Mouse (Mus musculus) heart, postnatal 10 days (tissue): ENCODE measurements around the gene Fam192a. TPM values are rescaled to one million over a fixed set of nuclear protein-coding genes. Genes with fewer than 3 reads are reported as not detected.
A peak's percentile ranks its signal among the peaks of the same experiment; 100 is the strongest.

ENCODE experiments used
- DNase-seq, 2 experiments: peaks; one replicate each; pipeline ENCODE4 v3.0.0; 2021
- intact Hi-C: fragments of 180-260 bp; cut with DNase I; formaldehyde crosslinking; loops from one replicate; pipeline ENCODE4 v1.15.1; 2025
- total RNA-seq, 2 experiments: library from RNA; stranded (reverse); gene quantifications; 2 replicates each; pipeline ENCODE4 v1.2.3; 2021

The Fam192a gene
- total RNA-seq: 10 to 100 TPM; 20.9 to 27.0 TPM

DNA sequence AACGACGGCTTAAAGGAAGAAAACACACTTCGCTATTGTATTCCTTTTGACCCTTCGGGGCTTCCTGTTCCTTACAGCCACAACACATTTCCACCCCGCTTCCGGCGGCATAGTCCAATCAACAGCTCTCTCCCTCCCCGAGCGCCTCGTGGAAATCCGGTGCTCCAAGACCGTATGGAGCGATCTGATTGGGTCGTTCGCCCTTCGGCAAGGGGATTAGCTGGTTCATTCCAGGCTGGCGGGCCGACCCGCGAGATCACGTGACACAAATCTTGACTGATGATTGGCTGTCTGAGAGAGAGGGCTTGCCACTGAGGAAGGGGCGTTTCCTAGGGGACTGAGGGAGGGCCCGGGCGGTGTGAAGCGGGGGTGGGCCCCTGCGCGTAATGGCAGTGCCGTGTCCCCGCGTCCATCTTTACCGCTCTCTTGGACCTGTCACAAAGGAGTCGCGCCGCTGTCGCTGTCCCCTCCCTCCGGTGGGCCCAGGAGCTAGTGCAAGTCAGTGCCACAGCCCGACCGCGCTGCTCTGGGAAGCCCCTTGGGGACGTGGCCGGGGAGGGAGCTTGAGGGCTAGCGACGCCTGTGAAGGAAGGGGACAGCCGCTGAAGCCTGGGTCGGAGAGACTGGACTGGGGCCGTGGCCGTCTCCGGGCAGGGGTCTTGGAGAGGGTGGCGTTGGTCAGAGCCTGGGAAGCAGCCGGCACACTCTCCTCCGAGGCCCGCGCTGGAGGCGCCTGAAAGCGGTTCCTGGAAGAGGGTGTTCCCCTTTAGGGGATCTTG is at the start of gene Fam192a, which contains the start of gene Rspry1:
Gene Fam192a (minus strand): TSS at position 391 of the 779 bp plus-strand sequence.
Gene Rspry1 (plus strand): TSS at position 331 of the 779 bp plus-strand sequence.
- peak; percentile 100 for DNase-seq
- intact Hi-C loops: loop anchor here (5.0 kb wide), 1 partner anchor 216 kb away; no protein-coding TSS in a partner anchor

- intact Hi-C loops: no loop called here
- DNase-seq: no peak
These were observed 47.7 kb upstream of the Fam192a start for GRCm38 (mm10) chr8:94649496-94649895.

DNA sequence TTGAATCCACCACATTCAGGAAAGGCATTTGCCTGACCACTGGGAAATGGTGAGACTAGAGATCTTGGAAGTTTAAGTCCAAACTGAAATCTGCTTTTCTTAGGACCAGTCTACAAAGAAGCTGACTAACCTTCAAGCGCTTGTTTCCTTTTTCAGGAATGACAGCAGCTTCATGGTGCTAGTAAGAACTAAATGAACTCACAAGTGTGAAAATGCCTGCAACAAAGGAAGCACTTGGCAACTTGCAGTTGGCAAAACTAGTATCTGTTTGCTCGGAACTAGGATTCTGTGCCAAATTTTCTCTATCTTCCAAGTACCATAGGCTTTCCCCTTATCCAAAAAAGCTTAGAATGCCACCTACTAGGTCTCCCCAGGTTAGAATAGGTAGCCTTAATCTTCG is 44.4 kb upstream of the Fam192a start:
- intact Hi-C loops: no loop called here
- no peak for DNase-seq

DNA sequence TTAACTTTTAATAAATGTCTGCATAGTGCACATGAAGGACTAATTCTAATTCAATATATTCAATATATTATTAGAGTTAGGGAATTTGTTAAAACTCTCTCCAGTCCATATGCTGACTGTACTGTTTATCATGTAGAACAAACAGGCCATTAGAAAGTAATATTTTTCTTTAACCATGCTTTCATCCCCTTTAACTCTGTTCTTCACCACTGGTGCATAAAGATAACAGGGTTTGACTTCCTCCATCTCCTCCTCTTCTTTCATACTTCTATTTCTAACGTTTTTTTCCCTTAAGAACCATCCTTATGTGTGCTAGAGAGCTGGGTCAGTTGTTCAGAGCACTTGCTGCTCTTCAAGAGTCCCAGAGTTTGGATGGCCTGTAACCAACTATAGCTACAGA is 43.4 kb upstream of the Fam192a start:
- intact Hi-C loops: no loop called here

GRCm38 (mm10) chr8:94641938-94642337 is 40.1 kb upstream of the Fam192a start:
- intact Hi-C loops: no loop called here
- DNase-seq: no peak

More for the DNA sequence above, 43.4 kb upstream of the Fam192a start:
- no peak for DNase-seq

- intact Hi-C loops: no loop called here
- no peak for DNase-seq
These were observed 39.4 kb upstream of the Fam192a start for GRCm38 (mm10) chr8:94641183-94641582.

- intact Hi-C loops: no loop called here
- DNase-seq: no peak
These were observed 32.4 kb upstream of the Fam192a start for GRCm38 (mm10) chr8:94634211-94634610.

- DNase-seq: no peak
- intact Hi-C loops: no loop called here
These were observed 31.9 kb upstream of the Fam192a start for GRCm38 (mm10) chr8:94633564-94634194.

DNA sequence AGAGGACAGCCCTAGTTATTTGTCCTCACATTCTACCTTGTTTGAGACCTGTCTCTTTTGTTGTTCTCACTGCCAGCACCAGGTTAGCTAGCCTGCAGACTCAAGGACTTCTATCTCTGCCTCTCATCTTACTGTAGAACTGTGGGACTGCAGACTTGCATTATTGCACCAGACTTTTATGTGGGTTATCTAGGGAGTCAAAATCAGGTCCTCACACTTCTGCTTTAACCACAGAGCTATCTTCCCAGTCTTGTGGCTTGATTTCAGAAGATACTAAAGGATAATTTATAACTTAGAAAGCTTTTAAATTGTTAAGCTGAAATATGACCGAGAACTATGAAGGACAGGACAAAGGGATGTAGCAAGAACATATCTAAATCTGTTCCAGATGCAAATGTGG is 23.1 kb upstream of the Fam192a start:
- DNase-seq: no peak

GRCm38 (mm10) chr8:94607064-94607463 is 5.3 kb upstream of the Fam192a start:
- intact Hi-C loops: no loop called here
- no peak for DNase-seq

More for the DNA sequence above, 23.1 kb upstream of the Fam192a start:
- intact Hi-C loops: no loop called here

- intact Hi-C loops: loop anchor here (5.0 kb wide), 1 partner anchor 213 kb away; no protein-coding TSS in a partner anchor
- DNase-seq: no peak
These were observed 2.2 kb upstream of the Fam192a start for GRCm38 (mm10) chr8:94604030-94604429.

DNA sequence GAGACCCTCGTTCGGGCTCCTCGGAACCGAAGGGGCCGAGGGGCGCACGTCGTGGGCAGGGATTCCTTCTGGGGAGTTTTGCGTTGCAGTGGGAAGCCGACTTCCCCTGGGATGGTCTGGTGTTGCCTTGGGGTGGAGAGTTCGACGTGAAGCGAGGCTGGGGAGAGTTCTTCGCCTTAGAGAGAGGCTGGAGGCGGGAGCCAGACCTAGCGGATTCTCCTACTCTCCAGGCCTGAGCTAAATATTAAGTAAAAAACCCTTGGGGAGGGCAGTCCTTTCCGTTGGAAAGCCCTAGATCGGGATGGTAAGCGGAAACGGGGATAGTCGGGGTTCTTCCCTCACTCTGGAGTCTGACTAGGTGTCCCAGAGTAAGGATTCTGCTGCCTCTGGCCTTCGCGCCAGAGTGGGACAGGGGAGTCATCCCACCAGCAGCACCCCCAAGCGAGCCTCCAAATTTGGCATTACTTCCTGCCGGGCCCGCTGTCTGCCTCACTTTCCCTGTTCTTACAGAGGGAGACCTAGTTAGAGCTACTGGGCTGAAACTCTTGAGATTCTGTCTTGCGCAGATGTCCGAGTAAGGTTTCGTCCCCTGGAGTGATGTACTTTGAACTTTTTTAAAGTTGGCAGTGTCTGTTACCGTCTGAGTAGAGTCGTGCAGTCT is 804 bp upstream of the Fam192a start:
- intact Hi-C loops: loop anchor here (5.0 kb wide), 1 partner anchor 215 kb away; no protein-coding TSS in a partner anchor
- peak; percentile 31 to 39 for DNase-seq

GRCm38 (mm10) chr8:94601034-94601606 is 677 bp downstream of the Fam192a start:
- no peak for DNase-seq
- intact Hi-C loops: loop anchor here (5.0 kb wide), 1 partner anchor 216 kb away; no protein-coding TSS in a partner anchor

DNA sequence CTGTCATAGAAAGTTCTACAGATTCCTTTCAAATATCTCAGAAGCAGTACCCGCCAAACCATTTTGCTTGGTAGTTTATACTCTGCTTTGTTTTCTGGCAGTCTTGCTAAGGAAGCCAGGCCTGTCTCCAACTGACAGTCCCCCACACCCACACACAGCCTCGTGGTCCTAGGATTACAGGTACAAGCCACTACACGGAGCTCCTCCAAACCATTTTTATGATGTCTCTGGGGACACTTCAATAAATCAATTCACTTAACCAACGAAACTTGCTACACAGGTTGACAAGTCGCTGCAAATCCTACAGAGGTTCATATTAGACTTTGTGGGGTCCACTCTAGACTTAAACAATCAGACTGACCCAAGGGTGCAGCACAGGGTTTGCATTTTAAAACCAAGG is 1.3 kb downstream of the Fam192a start:
- DNase-seq: no peak
- intact Hi-C loops: loop anchor here (5.0 kb wide), 1 partner anchor 217 kb away; no protein-coding TSS in a partner anchor

GRCm38 (mm10) chr8:94594211-94594610 is 7.6 kb downstream of the Fam192a start:
- intact Hi-C loops: loop anchor here (2.0 to 5.0 kb wide), 2 partner anchors 109 to 218 kb away; partner anchors contain the start of gene Ccl17
- DNase-seq: no peak

DNA sequence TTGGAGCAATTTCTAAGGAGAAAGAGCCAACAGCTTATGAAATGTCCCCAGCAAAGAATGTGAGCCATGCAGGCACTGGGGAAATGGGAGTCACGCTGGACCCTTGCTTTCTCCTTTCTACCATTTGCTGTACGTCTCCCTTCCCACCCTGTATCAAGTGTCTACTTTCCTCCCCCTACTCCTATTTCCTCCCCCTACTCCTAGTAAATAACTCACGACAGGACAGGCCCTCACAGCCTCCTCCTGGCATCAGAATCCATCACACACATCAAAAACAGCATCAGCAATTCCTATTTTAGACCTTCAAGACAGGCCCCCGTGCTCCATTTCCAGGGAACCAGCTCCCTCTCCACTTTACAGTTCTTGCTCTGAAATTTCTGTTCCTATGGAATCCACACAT is 10.1 kb downstream of the Fam192a start:
- intact Hi-C loops: loop anchor here (5.0 kb wide), 1 partner anchor 221 kb away; the partner anchor contains the start of gene Ccl17
- no peak for DNase-seq

DNA sequence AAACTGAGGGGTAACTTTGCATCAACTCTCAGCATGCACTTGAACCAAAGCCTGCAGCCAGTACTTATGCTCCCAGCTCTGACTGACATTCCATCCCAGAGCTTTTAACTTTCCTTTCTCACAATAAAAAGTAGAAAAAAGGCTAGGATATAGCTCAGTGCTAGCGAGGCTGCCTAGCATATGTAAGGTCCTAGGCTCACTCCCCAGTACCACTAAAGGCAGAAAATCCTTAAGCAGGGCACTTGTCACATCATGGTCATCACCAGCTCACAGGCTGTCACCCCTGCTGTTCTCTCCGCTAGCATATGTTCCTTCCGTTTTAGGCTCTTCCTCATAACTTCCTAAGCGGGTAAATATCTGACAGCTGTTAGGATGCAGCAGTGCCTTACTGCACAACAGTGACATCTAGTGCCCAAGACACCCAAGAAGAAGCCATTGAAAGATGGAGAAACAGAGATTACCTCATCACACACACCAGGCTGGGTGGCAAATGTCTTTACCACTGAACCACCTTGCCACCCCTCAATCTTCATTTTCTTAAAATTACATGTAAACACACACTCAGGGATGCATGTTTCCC is 17.5 kb downstream of the Fam192a start:
- intact Hi-C loops: loop anchor here (1.0 to 5.0 kb wide), 3 partner anchors 56 to 247 kb away; no protein-coding TSS in a partner anchor
- DNase-seq: peak; percentile 58

GRCm38 (mm10) chr8:94582569-94582968 is 19.2 kb downstream of the Fam192a start:
- DNase-seq: no peak
- intact Hi-C loops: loop anchor here (5.0 kb wide), 1 partner anchor 245 kb away; no protein-coding TSS in a partner anchor

DNA sequence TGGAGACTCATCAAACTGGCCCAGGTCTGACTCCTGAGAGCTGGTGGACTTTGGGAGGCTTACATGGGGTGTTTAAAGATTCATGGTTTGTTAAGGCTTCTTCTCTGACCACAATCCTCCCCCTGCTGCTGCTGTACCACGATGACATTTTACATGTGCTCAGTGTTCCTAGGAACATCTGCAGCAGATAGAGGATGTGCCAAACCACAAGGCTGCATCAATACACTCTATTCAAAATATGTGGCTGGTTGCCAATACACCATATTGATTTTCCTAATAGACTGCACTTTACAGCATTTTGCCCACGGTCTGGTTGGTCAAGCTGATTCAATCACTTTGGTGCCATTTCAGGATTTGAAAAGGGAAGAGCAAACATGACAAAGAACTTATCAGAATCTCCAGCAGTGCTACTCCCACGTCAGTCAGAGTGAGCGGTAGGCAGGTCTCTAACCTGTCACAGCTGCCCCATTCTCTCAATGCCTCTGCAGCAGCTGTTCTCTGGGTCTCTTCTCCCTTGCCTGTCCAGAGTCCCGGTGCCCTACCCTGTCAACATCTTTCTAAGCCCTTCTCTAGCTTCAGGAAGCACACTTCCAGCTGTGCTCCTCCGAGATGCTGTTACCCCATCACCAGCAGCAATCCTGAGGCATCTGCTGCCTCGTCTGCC is 19.8 kb downstream of the Fam192a start:
- DNase-seq: no peak
- intact Hi-C loops: loop anchor here (5.0 kb wide), 1 partner anchor 245 kb away; no protein-coding TSS in a partner anchor
